Mouse (Mus musculus) spleen, postnatal 36 days (tissue): Measurements from ENCODE around the gene Pqbp1.
"Not testable (repeated sequence)": the region's sequence is repeated elsewhere in the genome, so short reads cannot be mapped to it uniquely, and the experiment has no call there.

Source experiments
- DNase-seq, 2 experiments: peaks; one replicate each; pipeline ENCODE4 v3.0.0; 2022; ENCODE audit warnings: low spot score in 2 of 2, mixed read lengths in 1 of 2

The Pqbp1 gene

GRCm38 (mm10) chrX:7898880-7899874, at the start of gene Pqbp1, which contains the start of gene Timm17b:
Gene Pqbp1 (minus strand): TSS chrX:7899269.
Gene Timm17b (plus strand): TSS chrX:7899357.
- peak; percentile 89 to 91 for DNase-seq

- DNase-seq, result peak; percentile 86 to 90
Measured at GRCm38 (mm10) chrX:7947900-7948492, 48.9 kb upstream of the Pqbp1 start.

DNA sequence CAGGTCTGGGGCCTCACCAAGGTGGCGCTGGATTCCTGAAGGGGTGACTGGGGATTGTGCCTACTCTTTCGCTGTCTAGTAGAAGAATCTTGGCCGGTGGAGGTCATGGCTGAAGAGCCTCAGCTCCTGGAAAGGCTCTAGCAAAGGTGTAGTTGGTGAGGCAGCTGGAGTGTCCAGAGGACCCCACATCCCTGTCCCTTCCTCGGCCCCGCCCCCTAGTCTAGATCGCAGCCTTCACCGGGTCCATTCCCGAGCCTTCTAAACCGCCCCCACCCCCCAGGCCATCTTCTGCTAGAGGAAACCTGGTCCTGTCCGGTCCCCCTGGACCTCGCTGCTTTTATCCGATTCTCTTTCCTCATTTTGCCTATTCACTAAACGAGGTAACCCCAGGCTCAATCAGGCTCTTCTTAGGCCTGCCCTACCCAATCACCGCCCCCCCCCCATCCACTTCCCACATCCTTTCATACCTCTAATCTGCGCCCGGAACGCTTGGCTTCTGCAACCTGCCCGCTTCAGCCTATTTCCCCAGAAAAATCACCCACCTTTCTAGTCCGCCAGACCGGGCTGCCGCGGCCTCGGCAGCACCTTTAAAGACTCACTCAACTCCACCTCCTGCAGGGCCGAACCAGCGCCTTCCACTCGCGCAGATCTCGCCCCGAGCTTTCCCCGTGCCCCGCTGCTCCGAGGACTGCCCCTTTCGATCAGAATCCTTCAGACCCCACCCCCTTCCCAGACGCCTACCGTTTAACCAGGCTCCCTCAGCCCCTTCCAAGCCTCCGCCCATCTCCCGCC, 48.2 kb upstream of the Pqbp1 start, which contains the start of gene Hdac6:
Gene Hdac6, minus strand, starts transcription at position 782 of the 792 bp plus-strand sequence.
- DNase-seq, result no peak

GRCm38 (mm10) chrX:7945618-7946017, 46.5 kb upstream of the Pqbp1 start:
- no peak for DNase-seq

DNA sequence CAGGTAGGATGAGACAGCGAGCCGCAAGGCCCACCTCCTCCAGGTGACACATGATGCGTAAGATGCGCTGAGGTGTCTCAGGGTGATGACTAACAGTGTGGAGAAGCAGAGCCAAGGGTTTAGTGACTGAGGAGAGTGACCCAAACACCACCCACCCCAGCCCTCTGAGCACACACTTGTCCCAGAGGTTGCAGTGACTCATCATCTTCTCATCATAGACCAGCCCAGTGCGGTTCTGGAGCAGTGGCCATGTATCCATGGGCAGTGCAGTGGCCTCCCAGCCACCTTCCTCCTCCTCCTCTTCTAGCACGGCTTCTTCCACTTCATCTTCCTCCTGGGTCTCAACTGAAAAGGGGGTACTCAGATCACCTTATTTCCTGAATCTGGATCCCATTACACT, 38.6 kb upstream of the Pqbp1 start:
- no peak for DNase-seq

GRCm38 (mm10) chrX:7936874-7937273, 37.8 kb upstream of the Pqbp1 start:
- DNase-seq, result no peak

- DNase-seq, result no peak
Measured at GRCm38 (mm10) chrX:7928270-7928790, 29.3 kb upstream of the Pqbp1 start, which contains the start of gene Eras. Gene Eras (minus strand): TSS chrX:7928607.

DNA sequence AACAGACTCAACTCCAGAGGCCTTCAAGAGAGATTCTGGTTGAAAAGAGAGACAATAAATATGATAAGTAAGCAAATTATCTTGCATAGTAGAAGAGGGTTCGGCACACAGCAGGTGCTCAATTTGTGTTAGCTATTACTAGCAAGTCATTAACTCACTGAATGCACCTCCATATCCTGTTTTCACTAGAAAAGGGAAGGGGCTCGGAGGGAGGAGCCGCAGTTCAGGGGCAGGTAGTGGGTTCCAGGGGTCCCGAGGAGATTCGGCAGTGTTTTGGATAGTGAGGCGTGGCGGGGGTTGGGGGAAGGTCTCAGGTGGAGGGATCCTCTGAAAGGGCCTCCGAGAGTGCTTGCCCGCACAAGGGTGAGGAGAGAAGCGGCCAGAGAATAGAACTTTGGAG, 28.0 kb upstream of the Pqbp1 start:
- DNase-seq, result no peak

GRCm38 (mm10) chrX:7926266-7926665, 27.2 kb upstream of the Pqbp1 start:
- no peak for DNase-seq

- DNase-seq, result no peak
Measured at GRCm38 (mm10) chrX:7922032-7922431, 23.0 kb upstream of the Pqbp1 start.

DNA sequence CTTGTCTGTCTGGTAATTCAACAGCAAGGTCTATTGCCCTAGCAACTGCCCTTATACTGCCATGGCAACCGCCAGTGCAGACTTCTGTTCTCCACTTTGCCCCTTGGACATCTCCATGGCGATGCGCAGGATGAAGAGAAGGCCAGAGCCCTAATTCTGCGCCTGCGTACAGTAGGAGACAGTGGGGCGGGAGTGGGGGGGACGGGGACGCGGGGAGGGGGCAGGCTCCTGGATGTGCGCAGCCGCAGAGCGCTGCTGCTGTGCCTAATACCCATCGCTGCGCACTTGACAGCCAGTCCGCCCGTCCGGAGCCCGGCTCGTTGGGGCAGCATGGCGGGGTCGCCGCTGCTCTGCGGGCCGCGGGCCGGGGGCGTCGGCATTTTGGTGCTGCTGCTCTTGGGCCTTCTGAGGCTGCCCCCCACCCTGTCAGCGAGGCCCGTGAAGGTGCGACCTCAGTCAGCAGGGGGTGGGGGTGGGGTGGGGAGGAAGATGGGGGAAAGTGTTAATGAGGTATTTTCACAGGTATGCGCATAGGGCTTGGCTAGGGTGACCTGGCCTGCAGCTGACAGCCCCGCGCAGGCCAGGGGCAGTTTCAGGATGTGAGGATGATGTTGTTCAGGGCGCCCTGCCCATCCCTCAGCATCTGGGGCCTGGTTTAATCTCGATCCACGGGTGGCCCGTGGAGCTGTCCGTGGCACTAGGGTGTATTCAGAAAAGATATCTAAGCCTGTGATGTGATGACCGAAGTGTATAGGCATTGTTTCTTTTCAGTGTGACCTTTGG, 20.7 kb upstream of the Pqbp1 start, which contains the start of gene Pcsk1n:
Gene Pcsk1n, plus strand, starts transcription at position 222 of the 783 bp plus-strand sequence.
- no peak for DNase-seq

DNA sequence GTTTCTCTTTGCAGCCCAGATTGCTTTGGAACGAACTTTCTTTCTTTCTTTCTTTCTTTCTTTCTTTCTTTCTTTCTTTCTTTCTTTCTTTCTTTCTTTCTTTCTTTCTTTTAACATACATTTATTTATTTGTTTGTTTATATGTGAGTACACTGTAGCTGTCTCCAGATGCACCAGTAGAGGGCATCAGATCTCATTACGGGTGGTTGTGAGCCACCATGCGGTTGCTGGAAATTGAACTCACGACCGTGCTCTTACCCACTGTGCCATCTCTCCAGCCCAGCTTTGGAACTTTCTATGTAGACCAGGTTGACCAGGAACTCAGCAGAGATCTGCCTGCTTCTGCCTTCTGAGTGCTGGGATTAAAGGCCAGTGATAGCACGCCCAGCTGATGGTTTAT, 18.9 kb upstream of the Pqbp1 start:
- DNase-seq, result not testable (repeated sequence)

- peak; percentile 11 to 24 for DNase-seq
Measured at GRCm38 (mm10) chrX:7915669-7916068, 16.6 kb upstream of the Pqbp1 start.

DNA sequence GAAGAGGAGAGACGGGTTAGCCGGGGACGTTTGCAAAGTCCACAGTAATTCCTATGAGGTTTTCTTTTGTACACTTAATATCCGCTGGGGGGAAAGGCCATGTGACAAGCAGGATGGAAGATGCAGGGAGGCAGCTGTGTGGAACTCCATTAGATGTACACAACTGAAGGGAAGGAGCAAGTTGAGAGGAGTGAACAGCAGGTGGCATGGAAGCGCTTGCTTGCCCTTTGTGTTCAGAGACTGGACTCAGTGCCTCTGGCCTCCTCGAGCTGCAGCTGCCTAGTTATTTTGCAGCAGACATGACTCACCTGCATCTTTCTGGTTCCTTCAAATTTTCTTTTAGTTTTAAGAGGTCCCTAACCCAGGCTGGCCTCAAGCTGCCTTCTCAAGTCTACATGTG, 11.4 kb upstream of the Pqbp1 start:
- DNase-seq, result no peak

GRCm38 (mm10) chrX:7909242-7909641, 10.2 kb upstream of the Pqbp1 start, which contains the start of gene Gm10490:
Gene Gm10490 (plus strand): TSS chrX:7909542.
- DNase-seq, result not testable (repeated sequence)

GRCm38 (mm10) chrX:7907735-7908134, 8.7 kb upstream of the Pqbp1 start, which contains the start of gene Gm10491:
Gene Gm10491 (minus strand): TSS chrX:7907835.
- DNase-seq, result no peak

- DNase-seq, result no peak
Measured at GRCm38 (mm10) chrX:7904441-7904840, 5.4 kb upstream of the Pqbp1 start.

DNA sequence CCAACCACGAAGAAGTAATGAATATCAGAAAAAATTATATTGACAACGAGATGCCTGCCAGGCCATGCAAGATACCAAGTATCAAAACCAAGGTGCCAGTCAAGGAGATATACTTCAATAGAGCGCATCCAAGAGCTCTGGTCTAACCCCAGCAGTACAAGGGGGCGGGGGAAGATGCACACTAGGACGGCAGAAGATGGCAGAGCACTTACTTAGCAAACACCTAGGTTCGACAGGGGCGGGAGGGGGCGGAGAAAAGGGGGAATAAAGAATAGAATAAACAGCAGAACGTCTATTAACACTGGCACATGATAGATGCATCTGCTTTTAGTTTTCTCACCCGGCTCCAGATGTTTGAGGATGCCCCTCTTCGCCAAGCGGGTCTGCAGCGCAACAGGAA, 858 bp downstream of the Pqbp1 start:
- DNase-seq, result peak; percentile 35 to 45

- peak; percentile 81 to 84 for DNase-seq
Measured at GRCm38 (mm10) chrX:7883841-7884567, 15.1 kb downstream of the Pqbp1 start, which contains the start of gene Slc35a2. Gene Slc35a2 (plus strand): TSS chrX:7884028.

GRCm38 (mm10) chrX:7879819-7880218, 19.2 kb downstream of the Pqbp1 start:
- peak; percentile 77 to 78 for DNase-seq
